Mouse (Mus musculus): Measurements from ENCODE around the gene Nav2.

- TF ChIP-seq CTCF (IDR thresholded peaks at IDR 0.05; ENCODE audit: low read depth) (no peak), EP300 (optimal IDR thresholded peaks at IDR 0.05) (no peak)
These were observed 267.4 kb downstream of the Nav2 start for GRCm38 (mm10) chr7:49175784-49176409.
